Mouse (Mus musculus) R1 (cell line): ENCODE measurements around the gene Cdh8.
A peak's percentile ranks its signal among the peaks of the same experiment; 100 is the strongest.

Experiments
- DNase-seq: peaks from one replicate; pipeline ENCODE4 v3.0.0-alpha.2; 2018; ENCODE audit warnings: low read depth, low spot score

Cdh8 gene

DNA sequence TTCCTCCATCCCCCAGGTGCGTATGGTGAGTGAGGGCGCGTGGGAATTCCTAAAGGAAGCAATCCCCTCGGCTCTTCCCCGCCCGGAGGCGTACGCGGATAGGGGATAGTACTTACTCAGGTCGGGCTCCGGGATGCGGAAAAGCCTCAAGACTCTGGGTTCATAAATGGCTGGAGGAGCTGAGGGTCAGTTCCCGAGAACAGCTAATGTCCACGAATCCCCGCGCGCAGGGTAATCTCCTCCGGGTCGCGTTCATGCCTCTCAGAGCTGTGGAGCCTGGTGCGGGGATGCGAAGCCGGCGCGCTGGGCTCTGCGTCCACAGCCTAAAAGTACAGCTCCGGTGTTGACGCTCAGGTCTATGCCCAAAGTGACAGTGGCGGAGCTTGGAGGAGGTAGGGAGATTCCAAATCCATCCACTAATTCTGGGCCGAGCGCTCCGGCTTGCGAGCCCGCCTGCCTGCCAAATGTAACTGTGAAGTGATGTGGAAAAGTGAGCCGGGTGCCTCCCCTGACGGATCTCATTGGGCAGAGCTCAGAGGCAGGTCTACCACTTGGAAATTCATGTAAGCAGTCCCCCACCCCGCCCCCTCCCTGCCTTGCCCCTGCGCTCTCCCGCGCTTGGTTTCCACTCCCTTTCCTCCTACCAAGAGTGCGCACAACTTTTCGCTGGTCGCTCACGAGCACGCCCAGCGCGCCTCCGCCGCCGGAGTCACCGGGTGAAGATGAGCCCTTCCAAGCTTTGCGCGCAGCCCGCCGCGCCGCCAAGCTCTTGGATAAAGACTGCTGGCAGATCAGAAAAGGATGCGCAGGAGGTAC is at the start of gene Cdh8:
TSS of gene Cdh8 (minus strand) at position 506 of the 816 bp plus-strand sequence.
- DNase-seq, result peak; percentile 79

DNA sequence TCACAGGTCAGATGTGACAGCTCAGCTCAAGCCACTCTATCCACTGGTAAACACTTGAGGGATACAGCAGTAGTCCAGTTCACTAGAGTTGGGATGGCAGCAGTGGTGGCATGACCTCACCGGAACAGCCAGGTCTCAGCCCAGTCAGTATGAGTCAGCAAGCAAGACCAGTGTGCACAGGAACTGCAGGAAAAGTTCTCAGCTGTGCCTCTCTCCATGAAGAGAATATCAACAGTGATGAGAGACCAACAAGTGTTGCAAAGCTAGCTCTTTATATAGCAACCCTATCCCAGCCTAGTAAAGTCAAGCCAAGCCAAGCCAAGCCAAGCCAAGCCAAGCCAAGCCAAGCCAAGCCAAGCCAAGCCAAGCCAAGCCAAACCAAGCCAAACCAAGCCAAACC is 30.2 kb upstream of the Cdh8 start:
- no peak for DNase-seq

DNA sequence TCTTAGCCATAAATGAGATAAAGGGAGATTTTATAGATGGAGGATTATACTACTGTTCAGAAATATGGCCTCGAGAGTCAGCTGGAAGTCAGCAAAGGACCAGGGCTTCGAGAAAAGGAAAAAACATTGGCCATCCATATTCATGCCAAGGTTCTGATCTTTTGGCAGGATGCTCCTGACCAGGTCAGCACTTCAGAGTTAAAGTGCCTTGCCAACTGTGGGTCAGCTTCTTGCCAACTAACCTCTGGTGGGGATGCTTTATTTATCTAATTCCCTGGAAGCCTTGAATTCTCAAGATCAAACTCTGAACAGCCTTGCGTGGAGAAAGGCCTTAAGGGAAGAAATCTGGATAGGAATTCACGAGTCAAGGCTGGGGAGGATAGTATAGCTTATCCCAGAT is 9.6 kb upstream of the Cdh8 start:
- DNase-seq, result no peak

DNA sequence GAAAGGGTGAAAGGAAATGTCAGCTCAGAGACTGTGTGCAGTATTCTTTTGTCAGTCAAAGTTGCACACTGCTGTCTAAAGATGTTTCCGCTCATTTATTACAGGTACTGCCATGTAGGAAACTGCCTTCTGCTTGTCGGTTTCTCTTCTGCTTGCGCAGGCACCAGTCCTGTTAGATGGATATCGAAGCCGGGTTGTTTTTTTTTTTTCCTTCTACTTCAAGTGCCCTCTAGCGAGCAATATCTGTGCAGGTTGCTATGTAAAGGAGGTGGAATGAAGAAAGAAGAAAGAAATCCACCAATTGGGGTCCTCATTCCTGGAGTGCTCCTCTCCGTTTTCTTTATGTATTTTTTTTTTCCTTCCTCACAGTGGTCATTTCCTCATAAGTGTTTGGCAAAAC is 5.2 kb upstream of the Cdh8 start:
- DNase-seq, result peak; percentile 9

DNA sequence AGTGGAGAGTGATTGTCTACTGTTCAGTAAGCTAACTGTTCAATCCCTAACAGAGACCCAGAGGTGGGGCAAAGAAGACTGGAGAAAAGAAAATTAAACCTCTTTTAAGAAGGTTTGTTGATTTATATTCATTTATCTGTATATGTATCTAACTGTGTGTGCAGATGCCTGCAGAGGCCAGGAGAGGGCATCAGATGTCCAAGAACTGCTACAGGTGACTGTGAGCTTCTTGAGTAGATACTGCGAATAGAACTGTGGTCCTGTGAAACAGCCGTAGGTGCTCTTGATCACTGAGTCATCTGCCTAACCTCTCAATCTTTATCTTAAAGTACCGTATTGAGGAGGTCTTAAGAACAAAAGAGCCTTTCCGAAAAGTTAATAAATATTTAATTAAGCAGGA is 3.5 kb upstream of the Cdh8 start:
- peak; percentile 51 for DNase-seq

DNA sequence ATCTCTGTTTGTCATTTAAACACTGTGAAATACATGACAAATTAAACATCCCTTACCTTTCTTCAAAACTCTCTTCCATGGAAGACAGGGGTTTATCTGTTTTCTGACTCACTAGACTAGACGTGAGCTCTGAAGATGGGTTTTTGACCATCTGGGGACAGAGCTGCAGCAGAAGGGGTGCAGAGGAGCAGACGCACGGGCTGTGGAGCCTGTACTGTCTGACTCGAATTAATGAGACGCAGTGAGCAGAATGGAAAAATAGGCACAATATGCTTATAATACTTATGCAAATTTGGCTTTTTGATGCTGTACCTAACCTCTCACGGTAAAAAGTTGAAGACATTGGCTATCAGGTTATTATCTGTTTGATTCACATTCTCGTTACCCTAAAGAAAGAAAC is 1.2 kb upstream of the Cdh8 start:
- DNase-seq, result no peak

DNA sequence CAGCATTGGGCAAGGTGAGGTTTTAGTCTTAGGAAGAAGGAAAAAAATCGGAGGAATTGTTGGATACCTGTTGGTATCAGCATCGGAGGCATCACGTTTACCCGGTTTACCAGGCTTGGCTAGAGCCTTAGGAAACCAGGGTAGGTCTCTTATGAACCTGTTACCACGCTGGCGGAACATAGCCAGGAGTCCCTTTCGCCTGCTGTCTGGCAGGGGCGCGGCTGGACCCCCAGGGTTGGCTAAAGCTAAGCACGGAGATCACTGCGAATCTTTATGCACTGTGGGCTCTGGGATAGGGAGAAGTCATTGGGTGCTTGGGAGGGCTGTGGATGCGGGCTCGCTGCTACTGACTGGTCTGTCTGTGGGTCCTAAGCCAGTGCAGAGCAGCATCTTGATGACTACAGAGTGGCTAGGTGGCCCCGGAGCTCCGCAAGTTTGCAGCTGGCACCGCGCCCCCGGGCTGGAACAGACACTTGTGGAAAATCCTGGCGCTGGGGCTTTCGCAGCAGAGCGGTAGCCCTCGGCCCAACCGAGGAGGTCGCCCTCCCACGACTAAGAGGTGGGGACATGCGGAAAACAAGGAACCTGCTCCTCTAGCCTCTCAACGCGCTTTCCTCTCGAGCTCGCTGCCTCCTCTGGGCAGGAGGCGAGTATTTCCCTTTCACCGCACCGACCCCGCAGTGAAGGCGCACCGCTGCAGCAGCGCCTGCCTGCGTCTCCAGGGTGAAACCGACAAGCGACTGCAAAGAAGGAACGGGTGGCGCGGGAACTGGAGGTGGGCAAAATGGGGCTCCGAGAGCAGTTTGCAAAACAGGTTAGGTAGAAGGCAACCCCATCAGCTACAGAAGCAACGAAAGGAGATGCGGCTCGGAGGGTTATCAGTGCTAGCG is 950 bp downstream of the Cdh8 start:
- peak; percentile 44 for DNase-seq

DNA sequence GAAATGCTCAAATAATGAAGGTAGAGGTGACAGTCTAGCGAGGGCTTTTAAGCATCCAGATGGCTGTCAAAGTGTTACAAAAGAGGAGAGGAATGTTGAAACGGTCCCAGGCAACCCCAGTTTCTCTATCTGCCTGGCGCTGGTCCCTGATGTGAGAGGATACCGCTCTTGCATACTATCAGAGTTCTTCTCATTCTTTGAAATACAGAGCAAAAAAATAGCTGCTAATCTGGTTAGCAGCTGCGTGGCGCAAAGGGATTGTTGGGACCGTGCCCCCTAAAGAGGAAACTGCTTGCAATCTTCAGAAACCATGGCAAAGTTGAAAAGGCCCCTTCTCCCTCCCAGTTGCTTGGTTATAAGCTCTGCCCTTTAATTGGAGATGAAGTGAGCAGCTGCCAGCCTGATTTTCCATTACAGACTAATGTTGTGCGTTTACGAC is 1.8 kb downstream of the Cdh8 start:
- no peak for DNase-seq

DNA sequence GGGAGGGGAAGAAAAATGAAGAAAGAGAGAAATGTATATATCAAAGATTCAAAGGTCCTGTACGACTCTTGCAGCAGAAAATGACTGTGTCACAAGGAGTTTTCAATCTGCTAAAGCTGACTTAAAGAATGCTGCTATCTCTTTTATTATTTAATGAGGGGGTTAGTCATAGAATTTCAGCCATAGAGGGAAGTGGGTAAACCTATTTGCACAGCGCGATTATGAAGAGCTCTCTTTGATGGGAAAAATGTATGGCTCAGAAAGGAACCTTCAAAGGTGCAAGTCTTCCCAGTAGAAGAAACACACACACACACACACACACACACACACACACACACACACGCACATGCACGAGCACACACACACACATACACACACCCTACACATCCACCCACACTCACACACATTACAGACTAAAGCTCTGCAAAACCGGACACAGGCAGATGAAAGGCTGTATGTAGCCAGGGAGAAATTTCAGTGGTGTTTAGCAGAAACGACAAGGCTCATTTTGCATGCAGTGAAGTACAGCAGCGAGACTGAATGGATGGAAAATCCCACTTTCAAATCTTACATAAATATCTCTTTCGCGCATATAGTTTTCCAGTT is 2.3 kb downstream of the Cdh8 start:
- no peak for DNase-seq

DNA sequence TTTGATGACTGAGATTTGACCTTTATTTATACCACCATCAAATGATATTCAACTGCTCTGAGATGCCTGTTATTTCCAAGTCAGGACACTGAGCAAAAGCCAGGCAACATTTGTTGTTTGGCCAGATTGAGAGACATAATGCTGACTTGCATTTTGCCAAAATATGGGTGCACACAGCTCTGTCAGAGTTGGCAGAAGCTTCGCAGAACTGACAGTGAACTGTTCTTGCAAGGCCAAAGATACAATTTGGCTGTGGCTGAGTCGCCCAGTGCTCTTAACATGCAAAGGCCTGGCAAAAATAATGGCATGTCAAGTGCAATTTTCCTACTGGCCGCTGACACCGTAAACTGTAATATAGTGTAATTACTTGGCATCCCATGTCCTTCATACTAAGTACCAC is 22.4 kb downstream of the Cdh8 start:
- DNase-seq, result no peak

DNA sequence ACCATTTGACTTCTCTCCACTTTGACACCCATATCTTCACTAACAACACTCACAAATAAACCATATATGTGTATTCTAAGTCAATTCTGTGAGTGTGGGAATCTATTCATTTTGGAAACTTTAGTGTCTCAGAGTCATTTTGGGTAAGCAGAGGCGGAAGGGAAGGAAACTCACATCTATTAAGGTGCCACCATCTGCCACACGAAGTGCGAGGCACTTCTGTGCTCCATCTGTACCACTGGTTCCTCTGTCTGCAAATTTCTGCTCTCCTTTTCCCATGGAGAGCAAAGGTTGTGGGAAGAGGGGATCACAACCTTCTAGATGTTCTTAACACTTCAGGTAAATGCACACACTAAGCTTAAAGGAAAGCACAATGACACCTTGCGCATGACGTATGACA is 46.2 kb downstream of the Cdh8 start:
- no peak for DNase-seq

DNA sequence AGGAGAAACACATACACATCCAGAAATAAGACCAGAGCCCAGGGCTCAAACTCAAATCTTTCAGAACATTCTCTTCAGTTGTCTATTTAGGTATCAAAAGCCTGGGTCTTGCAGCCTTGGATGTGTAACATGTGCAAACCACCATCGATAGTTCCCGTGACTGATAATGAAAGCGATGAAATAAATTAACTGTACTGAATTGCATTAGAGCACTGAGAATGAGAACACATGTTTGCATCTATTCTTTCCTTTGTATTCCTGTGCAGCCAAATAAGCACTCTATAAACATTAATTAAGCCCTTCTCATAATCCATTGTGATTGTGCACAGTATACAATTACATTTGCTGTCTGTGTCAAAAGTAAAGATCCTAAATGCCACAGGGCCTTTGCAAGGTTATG is 47.1 kb downstream of the Cdh8 start:
- DNase-seq, result no peak

DNA sequence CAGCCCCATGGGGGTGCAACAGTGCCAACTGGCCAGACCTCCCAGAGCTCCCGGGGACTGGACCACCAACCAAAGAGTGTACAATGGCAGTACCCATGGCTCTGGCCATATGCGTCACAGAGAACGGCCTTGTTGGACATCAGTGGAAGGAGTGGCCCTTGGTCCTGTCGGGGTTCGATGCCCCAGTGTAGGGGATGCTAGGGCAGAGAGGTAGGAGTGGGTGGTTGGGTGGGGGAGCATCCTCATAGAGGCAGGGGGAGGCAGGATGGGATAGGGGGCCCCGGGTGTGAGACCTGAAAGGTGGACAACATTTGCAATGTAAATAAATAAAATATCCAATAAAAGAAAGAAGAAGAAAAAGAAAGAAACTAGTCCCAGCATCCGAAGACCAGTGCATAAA is 47.8 kb downstream of the Cdh8 start:
- DNase-seq, result no peak

DNA sequence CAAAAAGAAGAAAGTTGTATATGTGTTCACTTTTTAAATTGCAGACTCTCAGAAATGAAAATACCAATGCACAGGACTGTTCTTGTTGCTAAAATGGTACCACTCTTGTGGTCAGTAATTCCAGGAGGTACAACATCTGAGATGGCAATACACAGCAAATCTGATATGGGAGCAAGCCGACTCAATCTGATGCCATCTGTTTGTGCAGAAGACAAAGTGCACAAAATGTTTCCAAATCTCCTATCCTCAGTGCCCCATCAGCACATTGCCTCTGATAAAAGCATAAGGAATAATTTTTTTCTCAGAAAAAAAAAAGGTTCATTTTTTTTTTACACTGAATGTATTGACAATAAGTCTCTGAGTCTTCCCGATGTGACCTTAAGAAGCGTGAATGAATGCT is 62.3 kb downstream of the Cdh8 start:
- no peak for DNase-seq

DNA sequence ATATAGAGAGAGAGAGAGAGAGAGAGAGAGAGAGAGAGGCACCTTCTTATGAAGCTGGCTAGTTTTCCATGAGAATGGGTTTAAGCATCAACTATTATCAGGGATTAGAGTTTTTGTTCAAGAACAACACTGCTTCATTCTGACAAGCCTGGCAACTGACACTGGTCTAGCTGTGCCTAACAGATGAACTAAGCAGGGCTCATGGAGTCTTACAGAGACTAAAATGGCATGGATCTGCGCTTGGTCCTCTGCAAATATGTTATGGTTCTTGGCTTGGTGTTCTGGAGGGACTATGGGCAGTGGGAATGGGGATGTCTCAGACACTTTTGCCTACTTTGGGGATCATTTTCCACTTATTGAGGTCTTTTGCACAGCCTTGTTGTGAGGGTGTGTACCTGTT is 63.0 kb downstream of the Cdh8 start:
- DNase-seq, result no peak

DNA sequence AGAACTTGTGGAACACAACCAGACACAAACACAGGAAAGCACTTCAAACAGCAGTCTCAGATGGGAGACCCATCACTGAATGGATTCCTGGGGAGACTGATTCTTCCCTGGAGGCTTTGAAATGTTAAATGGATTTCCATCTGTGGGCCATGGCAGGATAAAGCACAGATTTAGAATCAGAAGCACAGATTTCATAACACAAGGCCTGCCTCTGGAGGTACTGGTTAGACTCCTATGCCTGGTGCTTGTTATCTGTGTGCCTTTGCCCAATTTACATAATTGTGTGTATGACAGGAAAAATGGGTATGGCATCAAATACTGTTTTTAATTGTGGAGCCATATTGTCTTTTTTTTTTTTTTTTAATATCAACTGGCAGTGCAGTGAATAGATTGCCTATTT is 66.8 kb downstream of the Cdh8 start:
- DNase-seq, result no peak

DNA sequence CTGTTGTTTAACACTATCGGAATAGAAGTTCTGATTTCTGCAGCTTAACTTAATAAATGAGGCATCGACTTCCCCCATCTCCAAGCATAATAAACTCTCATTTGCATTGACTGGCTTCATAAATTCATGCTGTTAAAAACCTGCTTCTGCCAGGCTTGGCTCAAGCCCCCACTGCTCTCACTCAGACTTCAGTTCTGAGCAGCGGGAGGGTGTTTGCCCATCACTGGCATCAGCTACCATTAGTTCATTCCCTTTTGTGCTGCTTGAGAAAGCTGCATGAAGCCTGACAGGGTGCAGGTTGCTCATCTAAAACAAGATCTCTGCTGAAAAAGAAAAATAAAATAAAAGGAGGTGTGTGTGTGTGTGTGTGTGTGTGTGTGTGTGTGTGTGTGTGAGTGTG is 67.7 kb downstream of the Cdh8 start:
- no peak for DNase-seq

DNA sequence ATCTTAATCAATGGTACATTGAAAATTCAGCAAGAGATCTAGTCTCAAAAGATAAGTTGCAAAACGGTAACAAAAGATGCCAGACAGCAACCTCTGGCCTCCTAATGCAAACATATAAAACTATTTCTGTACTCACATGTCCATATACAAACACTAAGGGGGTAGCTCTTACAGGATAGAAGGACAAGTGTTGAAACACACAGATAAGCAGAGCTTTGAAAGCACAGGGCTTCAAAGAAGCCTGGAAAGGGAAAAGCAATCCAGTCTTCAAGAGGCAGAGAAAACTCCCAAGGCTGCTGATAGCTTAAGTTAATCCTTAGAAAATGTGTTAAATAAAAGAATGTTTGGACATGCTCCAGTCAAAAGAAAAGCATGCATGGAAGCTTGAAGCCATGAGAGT is 77.0 kb downstream of the Cdh8 start:
- DNase-seq, result no peak

DNA sequence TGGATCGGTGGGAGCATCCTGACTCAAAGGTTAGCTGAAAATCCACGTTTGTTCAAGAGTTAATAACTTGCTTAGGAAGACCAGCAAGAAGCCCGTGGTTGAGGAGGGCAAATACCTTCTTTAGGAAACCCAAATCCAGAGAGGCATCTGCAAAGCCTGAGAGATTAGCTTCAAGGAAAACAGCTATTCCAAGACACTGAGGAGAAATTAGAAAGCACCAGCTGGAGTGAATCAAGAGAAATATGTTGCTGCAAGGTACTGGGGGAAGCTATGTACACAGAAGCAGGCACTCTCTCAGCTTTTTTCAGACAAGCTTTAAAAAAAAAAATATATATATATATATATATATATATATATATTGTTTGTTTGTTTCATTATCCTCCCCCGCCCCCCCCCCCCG is 88.7 kb downstream of the Cdh8 start:
- no peak for DNase-seq

DNA sequence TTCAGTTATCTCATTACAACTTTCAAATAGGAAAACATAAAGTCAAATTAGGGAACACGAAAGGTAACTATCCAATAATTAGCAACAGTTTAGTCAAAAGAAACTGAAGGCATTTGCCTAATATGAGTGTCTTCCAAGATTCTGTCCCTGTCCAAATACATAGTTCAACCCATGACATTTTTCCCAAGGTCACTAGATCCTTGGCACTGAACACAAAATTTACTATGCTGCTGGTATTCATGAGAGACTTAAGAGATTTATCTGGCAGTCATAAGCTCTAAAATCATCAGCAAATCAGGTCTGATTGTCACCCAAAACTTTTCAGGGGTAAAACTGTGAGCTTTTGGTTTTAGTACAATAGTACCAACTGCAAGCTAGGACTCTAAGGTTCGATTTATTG is 101.7 kb downstream of the Cdh8 start:
- DNase-seq, result no peak

DNA sequence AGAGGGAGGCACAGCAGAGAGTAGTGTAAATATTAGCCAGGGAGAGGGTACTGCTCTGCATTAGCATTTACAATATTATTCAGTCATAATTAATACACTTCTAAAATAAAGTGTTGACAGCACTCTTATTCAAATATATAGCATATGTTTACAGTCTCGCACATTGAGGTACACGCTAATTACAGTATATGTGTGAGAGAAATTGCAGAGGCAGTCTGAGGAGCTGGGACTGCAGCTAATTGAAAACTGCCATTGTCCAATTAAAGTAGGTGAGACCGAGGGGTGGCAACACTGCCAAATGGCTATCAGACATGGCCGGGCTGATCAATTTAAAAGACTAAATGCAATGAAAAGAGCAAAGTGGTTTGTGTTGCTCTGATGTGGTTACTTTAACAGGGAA is 112.1 kb downstream of the Cdh8 start:
- DNase-seq, result no peak

DNA sequence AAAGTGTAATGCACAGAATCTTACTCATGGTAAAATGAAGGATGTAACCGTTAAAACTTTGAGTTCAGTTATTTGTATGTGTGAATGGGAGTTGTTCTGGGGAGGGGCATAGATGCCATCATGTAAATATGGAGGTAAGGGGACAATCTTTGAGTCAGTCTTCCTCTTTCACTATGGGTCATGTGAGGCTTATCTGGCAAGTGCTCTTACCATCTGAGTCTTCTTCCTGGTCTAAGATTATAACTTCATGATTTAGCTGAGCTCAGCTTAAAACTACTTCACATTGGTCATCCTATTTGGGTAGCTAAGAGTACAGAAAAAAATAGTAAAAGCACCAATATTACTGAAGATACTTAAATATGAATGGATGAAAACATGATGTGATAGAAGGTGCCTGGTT is 126.1 kb downstream of the Cdh8 start:
- no peak for DNase-seq

DNA sequence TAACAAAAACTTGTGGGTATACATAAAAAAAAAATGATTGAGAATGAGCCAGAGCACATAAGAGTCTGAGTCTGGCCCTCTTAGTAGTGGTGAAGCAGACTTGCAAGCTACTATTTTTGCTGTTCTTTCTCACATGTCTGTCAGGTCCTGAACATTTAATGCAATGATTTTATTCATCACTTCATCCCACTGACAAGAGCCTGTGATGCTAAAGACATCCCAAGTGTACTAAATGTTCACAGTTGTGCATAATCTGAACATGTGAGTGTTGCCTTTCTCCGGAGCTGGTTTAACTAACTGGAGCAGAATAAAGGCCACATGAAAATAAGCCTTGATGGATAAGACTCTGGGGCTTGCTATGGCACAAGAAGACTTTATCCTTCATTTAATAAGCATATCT is 131.2 kb downstream of the Cdh8 start:
- no peak for DNase-seq
